Mouse (Mus musculus) stomach, postnatal 0 days (tissue): Measurements from ENCODE around the gene Pold3.

Experiments used
- CTCF ChIP-seq: IDR thresholded peaks from 2 replicates; pipeline ENCODE4 v1.5.1; 2016; ENCODE audit warnings: antibody characterized with exemption, low read depth, mild to moderate bottlenecking, moderate library complexity
- EP300 ChIP-seq: optimal IDR thresholded peaks from 2 replicates; pipeline ENCODE3; 2016; ENCODE audit warnings: antibody characterized with exemption

- TF ChIP-seq CTCF = no peak
- no peak for TF ChIP-seq EP300
Measured at GRCm38 (mm10) chr7:100160006-100160405, 38.6 kb upstream of the Pold3 start.
